Mouse (Mus musculus): ENCODE measurements around the gene Hpcal4.

Hpcal4 gene

DNA sequence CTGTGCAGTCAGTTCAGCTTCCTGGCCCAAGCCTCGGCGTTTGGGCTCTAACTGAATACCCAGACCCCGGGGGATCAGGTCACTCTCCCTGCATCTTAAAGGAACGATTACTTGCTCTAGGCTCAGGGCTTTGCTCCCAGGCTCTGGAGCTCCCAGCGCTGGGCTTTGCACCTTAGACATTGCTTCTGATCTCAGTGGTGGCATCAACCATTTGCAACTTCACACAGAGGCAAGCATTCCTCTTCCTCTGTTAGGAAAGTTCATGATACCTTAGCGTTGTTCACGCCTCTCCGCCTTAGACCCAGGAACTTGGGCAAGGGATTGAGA is 19.0 kb downstream of the Hpcal4 start:
- DNase-seq, result no peak

- DNase-seq, result no peak
Observed at GRCm38 (mm10) chr4:123207337-123207736, 24.3 kb downstream of the Hpcal4 start.

GRCm38 (mm10) chr4:123210996-123211395 is 28.0 kb downstream of the Hpcal4 start:
- DNase-seq, result no peak

GRCm38 (mm10) chr4:123211453-123211852 is 28.4 kb downstream of the Hpcal4 start:
- no peak for DNase-seq

GRCm38 (mm10) chr4:123212330-123212729 is 29.3 kb downstream of the Hpcal4 start:
- DNase-seq, result no peak

DNA sequence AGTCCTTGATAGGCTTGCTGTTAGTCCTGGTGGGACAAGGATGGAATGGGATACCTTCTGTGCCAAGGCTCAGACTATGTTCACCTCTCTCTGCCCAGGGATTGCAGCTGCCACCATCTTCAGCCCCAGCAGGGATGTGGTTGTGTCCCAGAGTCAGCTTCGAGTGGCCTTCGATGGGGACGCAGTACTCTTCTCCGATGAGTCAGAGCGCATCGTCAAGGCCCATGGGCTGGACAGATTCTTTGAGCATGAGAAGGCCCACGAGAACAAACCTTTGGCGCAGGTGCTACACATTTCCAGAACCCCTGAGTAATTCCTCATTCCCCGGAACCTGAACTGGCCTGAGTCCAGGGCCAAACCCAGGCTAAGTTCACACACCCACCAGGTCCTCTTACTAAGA is 30.9 kb downstream of the Hpcal4 start:
- DNase-seq, result no peak

GRCm38 (mm10) chr4:123215367-123215766 is 32.3 kb downstream of the Hpcal4 start:
- DNase-seq, result no peak

DNA sequence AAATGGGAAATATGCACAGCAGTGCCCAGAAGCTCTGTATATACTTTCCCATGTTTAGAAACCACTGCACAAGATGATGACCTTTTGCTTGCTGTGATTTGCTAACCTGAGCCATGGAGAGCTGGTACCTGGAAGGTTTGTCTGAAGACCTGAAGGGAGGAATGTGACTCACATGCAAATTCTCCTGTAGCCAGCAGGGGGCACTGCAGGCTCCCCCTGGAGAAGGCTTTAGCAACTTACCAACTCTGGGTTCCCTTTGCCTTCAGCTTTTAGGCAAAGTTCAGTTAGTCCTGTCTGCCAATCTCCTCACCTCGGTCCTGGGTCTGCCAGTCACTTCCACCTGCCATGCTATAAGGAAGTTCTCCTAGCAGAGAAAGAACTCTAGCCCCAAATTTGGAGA is 33.8 kb downstream of the Hpcal4 start:
- DNase-seq, result no peak

DNA sequence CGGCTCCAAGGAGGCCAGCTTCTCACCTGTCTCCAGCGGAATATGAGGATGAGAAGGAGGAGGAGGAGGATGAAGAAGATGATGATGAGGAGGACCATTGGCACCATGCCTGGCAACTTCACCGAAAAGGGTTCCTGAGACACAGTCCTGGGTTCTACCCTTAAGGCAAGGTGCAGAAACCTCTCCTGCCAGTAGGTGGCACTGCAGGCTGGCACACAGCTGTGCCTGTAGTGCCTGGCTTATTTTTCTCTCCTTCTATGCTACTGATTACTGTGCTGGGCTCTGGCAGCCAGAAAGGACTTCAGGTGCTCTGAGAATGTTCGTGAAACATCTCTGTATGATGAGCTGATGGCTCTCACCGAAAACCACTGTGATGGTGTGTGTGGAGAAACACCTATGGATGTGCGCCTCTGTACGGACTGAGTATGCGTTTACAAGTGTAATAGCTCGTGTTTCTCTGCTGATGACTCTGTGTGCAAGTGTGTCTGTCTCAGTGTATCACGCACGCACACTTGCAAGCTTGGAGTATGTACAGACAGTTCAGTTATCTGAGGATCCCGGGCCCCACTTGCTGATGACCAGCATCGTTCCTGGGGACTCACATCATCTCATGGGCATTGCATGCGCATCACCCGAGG is 36.8 kb downstream of the Hpcal4 start:
- peak; percentile 70 for DNase-seq

DNA sequence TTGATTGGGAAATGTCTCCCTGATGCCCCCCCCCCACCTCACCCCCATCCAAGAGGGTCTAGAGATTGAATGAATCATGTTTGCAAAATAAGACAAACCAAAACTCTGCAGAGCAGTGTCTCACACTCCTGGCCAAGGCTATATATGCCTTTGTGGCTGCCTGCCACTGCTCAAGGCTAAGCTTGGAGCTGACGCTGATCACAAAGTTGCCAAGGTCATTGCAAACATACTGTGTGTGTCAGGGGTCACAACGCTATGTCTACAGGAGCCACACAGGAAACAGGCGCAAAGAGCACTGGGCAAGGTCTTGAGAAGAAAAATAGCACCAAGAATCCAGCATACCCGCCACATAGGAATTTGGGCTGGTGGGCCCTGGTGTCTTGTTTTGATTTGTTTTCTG is 37.6 kb downstream of the Hpcal4 start:
- DNase-seq, result no peak

- DNase-seq, result no peak
Observed at GRCm38 (mm10) chr4:123223309-123223708, 40.3 kb downstream of the Hpcal4 start.

- DNase-seq, result no peak
Observed at GRCm38 (mm10) chr4:123225718-123226403, 42.8 kb downstream of the Hpcal4 start.

- DNase-seq, result no peak
Observed at GRCm38 (mm10) chr4:123227707-123228106, 44.7 kb downstream of the Hpcal4 start.

- no peak for DNase-seq
Observed at GRCm38 (mm10) chr4:123228270-123228669, 45.2 kb downstream of the Hpcal4 start.

DNA sequence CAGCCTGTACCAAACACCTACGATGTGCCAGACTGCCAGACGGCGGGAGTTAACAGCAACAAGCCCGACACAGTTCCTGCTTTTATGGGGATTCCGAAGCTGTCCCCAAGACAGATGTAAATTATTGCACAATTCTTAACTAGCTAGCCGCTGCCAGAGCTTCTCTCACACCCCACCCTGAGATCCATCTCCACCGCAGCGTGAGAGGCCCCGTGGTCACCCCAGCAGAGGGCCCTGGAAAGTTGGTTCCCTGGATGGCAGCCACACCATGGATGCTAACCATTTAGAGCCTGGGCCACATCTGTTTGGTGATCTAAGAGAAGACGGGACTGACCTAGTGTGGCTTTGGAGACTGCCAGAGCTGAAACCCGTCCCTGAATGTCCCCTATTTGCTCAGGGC is 46.1 kb downstream of the Hpcal4 start:
- no peak for DNase-seq

- DNase-seq, result no peak
Observed at GRCm38 (mm10) chr4:123232841-123233240, 49.8 kb downstream of the Hpcal4 start.

DNA sequence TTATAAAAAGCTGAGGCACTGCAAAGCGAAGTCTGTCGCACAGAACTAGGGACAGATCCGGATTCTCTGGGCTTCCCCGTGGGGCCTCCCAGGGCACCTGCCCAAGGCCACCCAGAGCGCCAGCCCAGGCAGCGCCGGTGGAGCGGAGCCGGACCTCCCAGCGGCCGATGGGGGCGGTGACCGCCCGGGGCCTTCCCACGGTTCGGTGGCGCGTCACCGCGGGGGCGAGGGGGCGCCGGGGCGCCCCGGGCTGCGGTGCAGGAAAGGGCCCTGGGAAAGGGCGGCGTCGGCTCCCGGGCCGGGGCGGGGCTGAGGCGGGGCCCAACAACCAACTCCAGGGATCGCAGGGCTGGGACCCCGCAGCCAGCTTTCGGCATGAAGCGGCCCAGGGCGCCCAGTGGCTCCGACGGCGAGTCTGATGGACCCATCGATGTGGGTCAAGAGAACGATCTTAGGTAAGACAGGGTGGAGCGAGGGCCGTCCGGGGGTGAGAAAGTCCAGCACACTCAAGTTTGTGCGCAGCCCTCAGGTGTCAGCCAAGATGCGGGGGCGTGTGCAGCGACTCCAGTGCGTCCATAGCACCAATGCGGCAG is 50.6 kb downstream of the Hpcal4 start, which contains the start of gene Heyl:
Heyl (plus strand) TSS at position 65 of the 593 bp plus-strand sequence.
- no peak for DNase-seq

- DNase-seq, result no peak
Observed at GRCm38 (mm10) chr4:123235835-123236430, 52.9 kb downstream of the Hpcal4 start.

GRCm38 (mm10) chr4:123236431-123237031 is 53.5 kb downstream of the Hpcal4 start:
- no peak for DNase-seq

DNA sequence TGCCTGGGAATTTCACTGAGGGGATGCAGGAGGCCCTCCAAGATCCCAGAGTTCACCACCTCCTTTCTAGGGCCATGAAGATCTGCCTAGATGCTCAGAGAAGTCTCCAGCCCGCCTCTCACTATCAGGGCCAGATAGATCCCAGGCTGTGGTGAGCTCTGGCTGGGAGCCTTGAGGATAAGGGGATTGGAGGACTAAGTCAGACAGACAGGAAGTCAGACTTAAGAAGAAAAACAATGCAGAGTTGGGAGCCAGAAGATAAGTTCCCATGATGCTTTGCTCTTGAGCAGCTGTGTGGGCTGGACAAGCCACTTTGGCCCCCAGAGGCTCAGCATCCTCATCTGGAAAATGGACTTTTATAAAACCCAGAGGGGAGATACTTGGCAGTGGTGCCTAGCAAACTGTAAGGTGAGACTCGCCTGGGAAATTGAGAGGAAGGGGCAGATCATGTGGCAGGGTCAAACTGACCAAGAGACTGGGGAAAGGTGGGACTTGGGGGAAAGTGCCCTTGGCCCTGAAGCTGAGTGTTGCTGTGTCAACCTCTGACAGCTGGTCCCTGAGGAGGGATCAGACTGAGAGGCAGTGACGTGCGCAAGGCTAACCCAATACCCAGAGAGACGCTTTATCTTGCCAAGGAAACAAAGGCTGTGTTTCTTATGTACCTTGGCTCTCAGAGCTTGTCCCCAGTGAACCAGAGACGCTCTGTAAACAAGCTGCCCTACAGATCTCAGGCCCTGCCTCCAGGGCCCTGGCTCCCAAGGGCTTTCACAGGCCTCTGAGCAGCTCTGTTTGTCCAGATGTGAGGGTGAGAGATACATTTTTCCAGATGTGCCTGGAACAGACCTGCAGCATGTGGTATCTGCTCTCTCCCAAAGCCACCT is 54.6 kb downstream of the Hpcal4 start:
- no peak for DNase-seq

DNA sequence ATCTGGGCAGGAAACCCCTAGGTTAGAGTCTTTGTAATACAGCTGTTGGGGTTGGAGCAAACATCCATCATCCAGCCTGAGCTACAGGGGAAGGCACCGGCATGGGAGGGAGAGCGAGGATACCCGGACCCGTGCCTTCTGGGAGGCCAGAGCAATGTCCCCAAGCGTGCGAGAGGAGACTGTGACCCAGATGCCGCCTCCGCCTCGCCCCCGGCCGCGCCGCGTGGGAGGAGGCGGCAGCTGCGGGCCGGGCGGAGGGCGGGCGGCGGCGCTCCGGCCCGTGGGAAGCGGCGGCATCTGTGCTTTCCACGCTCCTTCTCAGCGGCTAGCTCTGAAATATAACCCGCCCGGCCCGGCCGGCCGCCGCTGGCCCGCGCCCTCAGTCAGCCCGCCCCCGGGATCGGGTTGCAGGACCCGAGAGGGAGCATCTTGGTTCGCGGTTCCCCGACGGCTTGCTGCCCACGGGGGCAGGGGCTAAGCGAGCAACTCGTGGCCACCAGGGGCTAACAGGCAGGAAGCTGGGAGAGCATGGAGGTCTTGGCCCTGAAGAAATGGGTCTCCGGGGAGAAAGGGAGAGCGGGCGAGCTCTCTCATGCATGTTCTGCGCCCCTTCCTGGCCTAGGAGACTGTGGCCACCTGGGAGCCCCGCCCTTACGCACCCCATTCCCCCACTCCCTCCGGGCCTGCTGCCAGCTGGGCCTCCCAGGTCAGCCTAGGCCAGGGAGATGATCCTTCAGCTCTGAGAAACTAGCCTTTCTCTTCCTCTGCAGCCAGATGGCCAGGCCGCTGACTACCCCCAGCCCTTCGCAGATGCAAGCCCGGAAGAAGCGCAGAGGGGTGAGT is 56.6 kb downstream of the Hpcal4 start:
- no peak for DNase-seq
